Mouse (Mus musculus): ENCODE results near the gene Peli1. TPM values are rescaled to one million over a fixed set of nuclear protein-coding genes. Genes with fewer than 3 reads are reported as not detected.

The Peli1 gene
- polyA plus RNA-seq (2012; ENCODE audit: insufficient read depth, insufficient read length, low replicate concordance, missing spikeins) = not detected in 2 replicates

GRCm38 (mm10) chr11:21091067-21091427 lies at the start of gene Peli1:
Gene Peli1 (plus strand): TSS chr11:21091291.
- H3K27ac ChIP-seq (ENCODE audit: insufficient read depth, low read depth, low read length) = peak within 1 kb of the TSS; percentile 81
- WGBS = under 1% methylated on average over 24 of the region's 24 CpGs
- TF ChIP-seq CTCF (IDR thresholded peaks at IDR 0.05; ENCODE audit: insufficient read depth, low read depth, low read length) = no peak
- peak; percentile 99 for TF ChIP-seq POLR2A (IDR thresholded peaks at IDR 0.05; ENCODE audit: insufficient read depth, low read depth, low read length)
- H3K4me1 ChIP-seq (ENCODE audit: control insufficient read depth, insufficient read depth, low read length) = peaks cover 3% of the 10 kb centered on the region
- H3K4me3 ChIP-seq (ENCODE audit: insufficient read depth, low read depth, low read length) = peak within 1 kb of the TSS; percentile 63

GRCm38 (mm10) chr11:21042590-21042989 lies 48.5 kb upstream of the Peli1 start:
- Histone ChIP-seq H3K27ac (ENCODE audit: insufficient read depth, low read depth, low read length) (no peak overlapping the region), H3K4me3 (ENCODE audit: insufficient read depth, low read depth, low read length) (no peak overlapping the region), H3K4me1 (ENCODE audit: control insufficient read depth, insufficient read depth, low read length) (no peaks in the 10 kb centered on the region)
- WGBS = 93% methylated on average over 5 of the region's 5 CpGs
- TF ChIP-seq POLR2A (IDR thresholded peaks at IDR 0.05; ENCODE audit: insufficient read depth, low read depth, low read length) (no peak), CTCF (IDR thresholded peaks at IDR 0.05; ENCODE audit: insufficient read depth, low read depth, low read length) (no peak)

GRCm38 (mm10) chr11:21046188-21046587 lies 44.9 kb upstream of the Peli1 start:
- no peaks in the 10 kb centered on the region for H3K4me1 ChIP-seq (ENCODE audit: control insufficient read depth, insufficient read depth, low read length)
- 87% methylated on average over 2 of the region's 2 CpGs for WGBS
- no peak overlapping the region for H3K27ac ChIP-seq (ENCODE audit: insufficient read depth, low read depth, low read length)
- TF ChIP-seq CTCF (IDR thresholded peaks at IDR 0.05; ENCODE audit: insufficient read depth, low read depth, low read length) = no peak
- TF ChIP-seq POLR2A (IDR thresholded peaks at IDR 0.05; ENCODE audit: insufficient read depth, low read depth, low read length) = no peak
- no peak overlapping the region for H3K4me3 ChIP-seq (ENCODE audit: insufficient read depth, low read depth, low read length)

GRCm38 (mm10) chr11:21047921-21048320 lies 43.2 kb upstream of the Peli1 start:
- WGBS = 76% methylated on average over 2 of the region's 2 CpGs
- TF ChIP-seq POLR2A (IDR thresholded peaks at IDR 0.05; ENCODE audit: insufficient read depth, low read depth, low read length) (no peak), CTCF (IDR thresholded peaks at IDR 0.05; ENCODE audit: insufficient read depth, low read depth, low read length) (no peak)
- H3K4me3 ChIP-seq (ENCODE audit: insufficient read depth, low read depth, low read length) = no peak overlapping the region

GRCm38 (mm10) chr11:21051716-21052115 lies 39.4 kb upstream of the Peli1 start:
- TF ChIP-seq CTCF (IDR thresholded peaks at IDR 0.05; ENCODE audit: insufficient read depth, low read depth, low read length) = no peak
- no peak for TF ChIP-seq POLR2A (IDR thresholded peaks at IDR 0.05; ENCODE audit: insufficient read depth, low read depth, low read length)
- H3K4me3 ChIP-seq (ENCODE audit: insufficient read depth, low read depth, low read length) = no peak overlapping the region
- H3K27ac ChIP-seq (ENCODE audit: insufficient read depth, low read depth, low read length) = no peak overlapping the region
- H3K4me1 ChIP-seq (ENCODE audit: control insufficient read depth, insufficient read depth, low read length) = no peaks in the 10 kb centered on the region
- WGBS = 80% methylated on average over 9 of the region's 9 CpGs

More at GRCm38 (mm10) chr11:21047921-21048320, 43.2 kb upstream of the Peli1 start:
- Histone ChIP-seq H3K27ac (ENCODE audit: insufficient read depth, low read depth, low read length) (no peak overlapping the region), H3K4me1 (ENCODE audit: control insufficient read depth, insufficient read depth, low read length) (no peaks in the 10 kb centered on the region)

- Histone ChIP-seq H3K4me1 (ENCODE audit: control insufficient read depth, insufficient read depth, low read length) (no peaks in the 10 kb centered on the region), H3K27ac (ENCODE audit: insufficient read depth, low read depth, low read length) (no peak overlapping the region), H3K4me3 (ENCODE audit: insufficient read depth, low read depth, low read length) (no peak overlapping the region)
- TF ChIP-seq POLR2A (IDR thresholded peaks at IDR 0.05; ENCODE audit: insufficient read depth, low read depth, low read length) (no peak), CTCF (IDR thresholded peaks at IDR 0.05; ENCODE audit: insufficient read depth, low read depth, low read length) (no peak)
Measured at GRCm38 (mm10) chr11:21054587-21054986, 36.5 kb upstream of the Peli1 start.

GRCm38 (mm10) chr11:21056109-21056850 lies 34.8 kb upstream of the Peli1 start:
- Histone ChIP-seq H3K27ac (ENCODE audit: insufficient read depth, low read depth, low read length) (no peak overlapping the region), H3K4me1 (ENCODE audit: control insufficient read depth, insufficient read depth, low read length) (peaks cover 3% of the 10 kb centered on the region), H3K4me3 (ENCODE audit: insufficient read depth, low read depth, low read length) (no peak overlapping the region)
- WGBS = 96% methylated on average over 13 of the region's 13 CpGs
- TF ChIP-seq POLR2A (IDR thresholded peaks at IDR 0.05; ENCODE audit: insufficient read depth, low read depth, low read length) = no peak
- no peak for TF ChIP-seq CTCF (IDR thresholded peaks at IDR 0.05; ENCODE audit: insufficient read depth, low read depth, low read length)

- H3K4me1 ChIP-seq (ENCODE audit: control insufficient read depth, insufficient read depth, low read length) = peaks cover 7% of the 10 kb centered on the region
- no peak overlapping the region for H3K27ac ChIP-seq (ENCODE audit: insufficient read depth, low read depth, low read length)
- 93% methylated on average over 17 of the region's 17 CpGs for WGBS
- no peak overlapping the region for H3K4me3 ChIP-seq (ENCODE audit: insufficient read depth, low read depth, low read length)
- no peak for TF ChIP-seq POLR2A (IDR thresholded peaks at IDR 0.05; ENCODE audit: insufficient read depth, low read depth, low read length)
- no peak for TF ChIP-seq CTCF (IDR thresholded peaks at IDR 0.05; ENCODE audit: insufficient read depth, low read depth, low read length)
Measured at GRCm38 (mm10) chr11:21057511-21058414, 33.3 kb upstream of the Peli1 start.

GRCm38 (mm10) chr11:21058415-21058781 lies 32.7 kb upstream of the Peli1 start:
- TF ChIP-seq POLR2A (IDR thresholded peaks at IDR 0.05; ENCODE audit: insufficient read depth, low read depth, low read length) (no peak), CTCF (IDR thresholded peaks at IDR 0.05; ENCODE audit: insufficient read depth, low read depth, low read length) (no peak)
- Histone ChIP-seq H3K27ac (ENCODE audit: insufficient read depth, low read depth, low read length) (no peak overlapping the region), H3K4me1 (ENCODE audit: control insufficient read depth, insufficient read depth, low read length) (peaks cover 7% of the 10 kb centered on the region), H3K4me3 (ENCODE audit: insufficient read depth, low read depth, low read length) (no peak overlapping the region)
- 88% methylated on average over 5 of the region's 5 CpGs for WGBS

Measured in olfactory bulb, adult 2 months (tissue).